Mouse (Mus musculus): Measurements from ENCODE around the gene Daam2.
A peak's percentile ranks its signal among the peaks of the same experiment; 100 is the strongest.

Gene Daam2

GRCm38 (mm10) chr17:49429471-49430129 is 134.5 kb downstream of the Daam2 start:
- DNase-seq = no peak

- peak; percentile 34 to 42 for DNase-seq
These were observed 135.3 kb downstream of the Daam2 start for GRCm38 (mm10) chr17:49428751-49429415.

GRCm38 (mm10) chr17:49428239-49428688 is 135.9 kb downstream of the Daam2 start, which contains the start of gene Mocs1:
TSS of gene Mocs1 (plus strand) at chr17:49428362.
- DNase-seq = peak; percentile 94 to 96

- DNase-seq = peak; percentile 46 to 51
These were observed 136.4 kb downstream of the Daam2 start for GRCm38 (mm10) chr17:49427631-49428238.

- no peak for DNase-seq
These were observed 140.3 kb downstream of the Daam2 start for GRCm38 (mm10) chr17:49423872-49424271.

GRCm38 (mm10) chr17:49423067-49423325 is 141.1 kb downstream of the Daam2 start:
- DNase-seq = no peak

- DNase-seq = no peak
These were observed 141.7 kb downstream of the Daam2 start for GRCm38 (mm10) chr17:49422286-49423066.

GRCm38 (mm10) chr17:49419813-49420212 is 144.3 kb downstream of the Daam2 start:
- DNase-seq = no peak

- DNase-seq = no peak
These were observed 147.9 kb downstream of the Daam2 start for GRCm38 (mm10) chr17:49416228-49416627.

GRCm38 (mm10) chr17:49413554-49413953 is 150.6 kb downstream of the Daam2 start:
- peak in 1 of 2 experiments; percentile 33 for DNase-seq

GRCm38 (mm10) chr17:49412974-49413373 is 151.2 kb downstream of the Daam2 start:
- DNase-seq = no peak
